In the genomic region with DNA sequence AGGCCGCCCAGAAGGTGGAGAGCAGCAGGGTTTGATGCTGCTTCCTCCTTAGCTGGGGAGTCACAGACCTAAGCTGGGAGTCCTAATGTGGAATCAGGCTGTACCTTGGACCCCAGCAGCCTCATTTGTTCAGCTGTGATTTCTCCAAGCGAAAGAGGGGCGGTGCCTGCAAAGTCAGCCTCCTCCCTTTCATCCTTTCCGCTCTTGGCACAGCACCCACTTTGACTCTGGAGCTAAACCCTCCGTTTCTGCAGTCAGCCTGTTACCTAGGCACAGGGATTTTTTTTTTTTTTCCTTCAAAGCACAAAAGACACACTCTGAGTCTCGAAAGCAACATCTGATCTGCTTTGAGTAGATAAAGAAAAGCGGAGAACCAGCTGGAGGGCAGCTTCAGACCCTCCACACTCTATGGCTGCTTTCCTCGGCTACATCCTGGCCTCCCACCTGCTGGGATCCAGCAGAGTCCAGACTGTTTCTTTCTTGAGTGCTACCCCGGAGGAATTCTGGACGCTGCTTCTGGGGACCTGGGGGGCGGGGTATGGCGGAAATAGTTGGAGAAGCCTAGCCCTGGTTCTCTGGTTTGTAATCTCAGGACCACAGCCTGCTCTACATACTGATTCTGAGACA, we compare ENCODE assay signal across 8 mouse cellular contexts. TPM values are rescaled to one million over a fixed set of nuclear protein-coding genes. Genes with fewer than 3 reads are reported as not detected.
DNase-seq lines count a peak whose midpoint lies in the region; ATAC-seq and TF ChIP-seq lines count a peak whose summit lies in the region.

No protein-coding gene starts in this region.

- TF ChIP-seq CTCF in brain, embryonic 14.5 days (IDR thresholded peaks at IDR 0.05; ENCODE audit: borderline replicate concordance, extremely low read depth, insufficient read depth, insufficient read length) = no peak

- peak overlapping the region; percentile 19; the same call in 1 of the 2 replicates for H3K27ac ChIP-seq in forebrain, embryonic 13.5 days
- H3K27ac ChIP-seq in hindbrain, embryonic 12.5 days = peak overlapping the region; percentile 40; the same call in 1 of the 2 replicates
- H3K27ac ChIP-seq in stomach, embryonic 14.5 days (ENCODE audit: low read length) = peak overlapping the region; percentile 49

- ATAC-seq in forebrain, embryonic 13.5 days = peak; percentile 68
- ATAC-seq in hindbrain, embryonic 12.5 days (ENCODE audit: low FRiP score) = peak; percentile 38; the same call in 1 of the 2 replicates
- ATAC-seq in stomach, embryonic 14.5 days (ENCODE audit: insufficient number of reproducible peaks, insufficient read depth, low FRiP score, low read depth) = peak; percentile 66
- no peak for ATAC-seq in megakaryocyte-erythroid progenitor cell, adult 5-6 weeks (replicated peaks; ENCODE audit: low FRiP score, low TSS enrichment, poor library complexity, severe bottlenecking)

- no peaks in the 10 kb centered on the region for H3K9me3 ChIP-seq in forebrain, embryonic 13.5 days (replicated peaks)
- no peaks in the 10 kb centered on the region for H3K9me3 ChIP-seq in hindbrain, embryonic 12.5 days (replicated peaks)
- H3K9me3 ChIP-seq in stomach, embryonic 14.5 days (ENCODE audit: control insufficient read depth, low read depth, low read length) = no peaks in the 10 kb centered on the region

- intact Hi-C loops in left cerebral cortex, postnatal 14 days (cut with DNase I) = loop anchor here (5.0 kb wide), 1 partner anchor 56 kb away; a partner anchor contains a TSS

- peak overlapping the region; percentile 52 for H3K9ac ChIP-seq in forebrain, embryonic 13.5 days
- peak overlapping the region; percentile 19; the same call in 1 of the 2 replicates for H3K9ac ChIP-seq in hindbrain, embryonic 12.5 days
- H3K9ac ChIP-seq in stomach, embryonic 14.5 days (replicated peaks; ENCODE audit: low read depth, low read length) = 0 out of 2 replicates have a peak overlapping the region, but pooled peaks have one; percentile 7

- H3K27me3 ChIP-seq in forebrain, embryonic 13.5 days = no peaks in the 10 kb centered on the region
- H3K27me3 ChIP-seq in hindbrain, embryonic 12.5 days = no peaks in the 10 kb centered on the region
- H3K27me3 ChIP-seq in stomach, embryonic 14.5 days (ENCODE audit: control insufficient read depth, insufficient read depth, low read length) = no peaks in the 10 kb centered on the region

- DNase-seq in MN1 (ENCODE audit: low spot score) = peak; percentile 68
- DNase-seq in brain, embryonic 14.5 days (ENCODE audit: low read depth) = peak; percentile 78
- peak; percentile 51 to 54 for DNase-seq in left cerebral cortex, postnatal 14 days (ENCODE audit: low spot score in 2 of 2)
- peak; percentile 60 for DNase-seq in lung, postnatal 36 days

- H3K4me3 ChIP-seq in forebrain, embryonic 13.5 days = 0 out of 2 replicates have a peak overlapping the region, but pooled peaks have one; percentile 3
- 0 out of 2 replicates have a peak overlapping the region, but pooled peaks have one; percentile 0 for H3K4me3 ChIP-seq in hindbrain, embryonic 12.5 days
- H3K4me3 ChIP-seq in stomach, embryonic 14.5 days (ENCODE audit: low read depth, low read length) = no peak overlapping the region; the same call in 1 of the 2 replicates

- H3K4me2 ChIP-seq in forebrain, embryonic 13.5 days = peak overlapping the region; percentile 51
- peak overlapping the region; percentile 44 for H3K4me2 ChIP-seq in hindbrain, embryonic 12.5 days (replicated peaks)
- H3K4me2 ChIP-seq in stomach, embryonic 14.5 days (replicated peaks; ENCODE audit: low read depth, low read length) = peak overlapping the region; percentile 40

- TF ChIP-seq POLR2A in brain, embryonic 14.5 days (IDR thresholded peaks at IDR 0.05; ENCODE audit: borderline replicate concordance, extremely low read depth, insufficient read depth, insufficient read length, poor library complexity, severe bottlenecking) = no peak

- WGBS in forebrain, embryonic 13.5 days = 6% methylated on average over 12 of the region's 12 CpGs
- 9% methylated on average over 12 of the region's 12 CpGs for WGBS in hindbrain, embryonic 12.5 days
- 10% methylated on average over 12 of the region's 12 CpGs for WGBS in stomach, embryonic 14.5 days

- no peaks in the 10 kb centered on the region for H3K36me3 ChIP-seq in forebrain, embryonic 13.5 days (ENCODE audit: poor library complexity, severe bottlenecking)
- no peaks in the 10 kb centered on the region for H3K36me3 ChIP-seq in hindbrain, embryonic 12.5 days
- H3K36me3 ChIP-seq in stomach, embryonic 14.5 days (ENCODE audit: control insufficient read depth, insufficient read depth, low read length) = no peaks in the 10 kb centered on the region

- peaks cover 16% of the 10 kb centered on the region for H3K4me1 ChIP-seq in forebrain, embryonic 13.5 days
- H3K4me1 ChIP-seq in hindbrain, embryonic 12.5 days = peaks cover 15% of the 10 kb centered on the region
- H3K4me1 ChIP-seq in stomach, embryonic 14.5 days (ENCODE audit: control insufficient read depth, insufficient read depth, low read length) = peaks cover 13% of the 10 kb centered on the region

RNA-seq across cellular contexts. Expression of a gene that starts 25.1 kb away (rescaled TPM):
- not detected in 2 replicates for polyA plus RNA-seq in brain, embryonic 14.5 days (2012; rRNA removed)
- not detected in 2 replicates for polyA plus RNA-seq in forebrain, embryonic 13.5 days (2015; fragmentation: Nextera tagmentation; extraction: Ambion mirVana)
- polyA plus RNA-seq in hindbrain, embryonic 12.5 days (2016; fragmentation: Nextera tagmentation; extraction: Ambion mirVana) = not detected in 2 replicates
- total RNA-seq in left cerebral cortex, postnatal 14 days (2021) = not detected
- polyA plus RNA-seq in stomach, embryonic 14.5 days (2014; fragmentation: Nextera tagmentation; extraction: Ambion mirVana) = not detected in 2 replicates
- total RNA-seq in megakaryocyte-erythroid progenitor cell, adult 5-6 weeks (2014; fragmentation: Nextera tagmentation) = not detected in 2 replicates
- total RNA-seq in megakaryocyte-erythroid progenitor cell, adult 5-6 weeks (2017) = not detected in 2 replicates

RNA-seq across cellular contexts. Expression of a gene that starts 39.6 kb away (rescaled TPM):
- polyA plus RNA-seq in brain, embryonic 14.5 days (2012; rRNA removed) = 0.67 and 1.2 TPM in 2 replicates
- 4.8 TPM in 2 replicates for polyA plus RNA-seq in forebrain, embryonic 13.5 days (2015; fragmentation: Nextera tagmentation; extraction: Ambion mirVana)
- 6.5 and 8.1 TPM in 2 replicates for polyA plus RNA-seq in hindbrain, embryonic 12.5 days (2016; fragmentation: Nextera tagmentation; extraction: Ambion mirVana)
- total RNA-seq in left cerebral cortex, postnatal 14 days (2021) = 1 to 10 TPM; 1.1 TPM
- 4.1 and 6.2 TPM in 2 replicates for polyA plus RNA-seq in stomach, embryonic 14.5 days (2014; fragmentation: Nextera tagmentation; extraction: Ambion mirVana)
- not detected in 2 replicates for total RNA-seq in megakaryocyte-erythroid progenitor cell, adult 5-6 weeks (2014; fragmentation: Nextera tagmentation)
- total RNA-seq in megakaryocyte-erythroid progenitor cell, adult 5-6 weeks (2017) = not detected in 2 replicates

RNA-seq across cellular contexts. Expression of a gene that starts 55.4 kb away (rescaled TPM):
- 38.7 and 49.7 TPM in 2 replicates for polyA plus RNA-seq in brain, embryonic 14.5 days (2012; rRNA removed)
- polyA plus RNA-seq in forebrain, embryonic 13.5 days (2015; fragmentation: Nextera tagmentation; extraction: Ambion mirVana) = 28.4 and 28.5 TPM in 2 replicates
- 50.1 and 51.0 TPM in 2 replicates for polyA plus RNA-seq in hindbrain, embryonic 12.5 days (2016; fragmentation: Nextera tagmentation; extraction: Ambion mirVana)
- total RNA-seq in left cerebral cortex, postnatal 14 days (2021) = 10 to 100 TPM; 56.7 to 58.3 TPM
- polyA plus RNA-seq in stomach, embryonic 14.5 days (2014; fragmentation: Nextera tagmentation; extraction: Ambion mirVana) = 39.5 and 40.0 TPM in 2 replicates
- 55.1 TPM in 2 replicates for total RNA-seq in megakaryocyte-erythroid progenitor cell, adult 5-6 weeks (2014; fragmentation: Nextera tagmentation)
- total RNA-seq in megakaryocyte-erythroid progenitor cell, adult 5-6 weeks (2017) = 29.4 and 36.7 TPM in 2 replicates
